Mouse (Mus musculus): ENCODE results near the gene Rhog. TPM values are rescaled to one million over a fixed set of nuclear protein-coding genes. Genes with fewer than 3 reads are reported as not detected.

Rhog gene
- polyA plus RNA-seq (2017; shearing (Covaris generic)): 608 TPM

DNA sequence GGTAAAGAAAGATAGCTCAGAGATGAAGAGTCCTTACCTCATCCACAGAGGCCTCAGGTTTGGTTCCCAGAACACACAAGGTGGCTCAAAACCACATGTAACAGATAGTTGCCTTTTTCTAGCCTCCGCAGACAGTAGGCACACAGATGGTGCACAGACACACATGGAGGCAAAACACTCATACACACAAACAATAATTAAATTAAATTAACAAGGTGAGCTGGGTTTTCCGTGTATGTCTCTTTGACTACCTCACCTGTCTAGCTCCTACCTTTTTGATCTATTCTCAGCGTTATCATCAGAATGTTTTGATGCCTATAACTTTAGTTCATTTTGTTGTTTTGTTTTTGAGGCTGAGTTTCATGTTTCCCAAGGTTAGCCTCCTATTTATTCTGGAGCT is at the start of gene Rhog:
Gene Rhog, minus strand, starts transcription at position 101 of the 400 bp plus-strand sequence.

DNA sequence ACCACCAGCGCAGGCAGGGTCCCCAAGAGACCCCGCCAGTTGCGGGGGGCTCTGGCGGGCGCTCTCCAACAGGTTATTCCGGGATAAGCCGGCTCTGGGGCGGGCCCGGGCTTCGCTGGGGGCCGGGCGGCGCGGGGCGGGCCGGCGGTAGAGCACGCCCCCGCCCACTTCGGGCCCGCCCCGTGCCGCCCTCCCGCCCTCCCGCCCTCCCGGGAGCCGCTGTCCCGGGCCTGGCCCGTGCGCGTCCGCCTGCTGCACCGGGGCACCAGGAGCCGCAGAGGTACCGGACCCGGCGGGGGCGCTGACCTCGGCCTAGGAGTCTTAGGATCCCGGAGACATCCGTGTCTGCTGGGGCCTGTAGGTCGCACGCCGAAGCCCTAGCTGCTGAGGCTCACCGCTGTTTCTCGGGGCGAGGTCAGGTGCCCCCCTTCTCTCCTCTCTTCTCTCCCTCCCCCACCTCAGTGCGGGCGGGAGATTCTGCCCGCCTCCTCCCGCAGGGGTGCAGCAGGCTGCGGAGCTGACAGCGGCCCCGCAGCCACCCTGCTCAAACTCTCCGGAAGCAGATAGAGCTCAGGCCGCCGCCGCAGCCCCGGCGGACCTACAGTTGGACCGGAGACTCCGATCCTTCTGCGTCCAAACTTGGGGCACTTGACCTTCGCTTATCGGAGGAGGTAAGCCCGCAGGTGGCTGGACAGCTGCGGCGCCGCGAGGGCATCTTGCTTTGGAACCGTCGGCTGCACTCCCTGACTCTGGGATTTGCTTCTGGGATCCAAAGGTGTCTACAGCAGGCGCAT is 11.9 kb upstream of the Rhog start, which contains the start of gene Stim1:
Gene Stim1, plus strand, starts transcription at position 206 of the 794 bp plus-strand sequence.

DNA sequence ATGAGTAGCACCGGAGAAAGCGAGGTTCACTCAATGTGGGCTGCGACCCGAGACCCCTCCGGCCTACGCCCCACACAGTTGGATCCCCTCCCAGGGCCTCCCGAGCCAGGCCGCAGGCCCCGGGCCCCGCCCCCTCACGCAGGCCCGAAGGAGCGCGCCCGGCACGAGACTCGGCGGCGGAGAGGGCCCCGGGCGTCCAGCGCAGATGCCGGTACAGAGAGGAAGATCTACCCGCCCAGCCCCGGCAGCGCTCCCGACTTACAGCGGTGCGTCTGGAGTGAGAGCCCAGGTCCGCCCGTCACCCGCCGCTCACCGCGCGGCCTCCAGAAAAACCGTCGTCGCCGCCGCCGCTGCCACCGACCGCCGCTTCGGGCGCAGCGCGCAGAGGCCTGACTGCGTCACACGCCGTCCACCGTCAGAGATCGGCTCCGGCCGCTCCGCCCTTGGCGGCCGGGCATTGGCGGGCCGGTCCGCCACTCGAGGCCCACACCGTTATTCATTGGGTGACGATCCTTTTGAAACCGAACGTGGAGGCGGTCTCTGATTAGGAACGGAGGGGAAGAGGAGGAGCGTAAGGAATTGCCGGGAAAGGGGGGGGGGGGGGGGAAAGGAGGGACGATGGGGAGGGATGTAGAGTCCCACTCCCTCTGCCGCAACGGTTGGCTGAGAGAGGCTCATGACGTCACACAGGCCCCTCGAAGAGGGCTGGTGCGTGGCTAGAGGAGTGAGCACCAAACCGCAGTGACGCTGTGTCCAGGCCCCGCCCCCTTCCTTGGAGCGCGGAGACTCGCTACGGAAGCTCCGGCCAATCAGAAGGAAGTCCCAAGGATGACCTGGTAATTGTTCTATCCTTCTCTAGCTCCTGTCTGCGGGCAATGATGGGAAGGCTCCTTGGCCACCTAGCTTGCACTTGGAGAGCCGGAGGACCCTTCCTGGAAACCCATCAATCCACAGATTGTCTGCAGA is 45.8 kb downstream of the Rhog start, which contains the start of the genes Nup98 and Pgap2:
Gene Nup98, minus strand, starts transcription at position 421 of the 966 bp plus-strand sequence.
Gene Pgap2, plus strand, starts transcription at position 453 of the 966 bp plus-strand sequence.

Other genes with a start within 250 kb of the Rhog start
- 3.2 TPM for gene Il18bp, start 237.4 kb downstream of the Rhog start, polyA plus RNA-seq (2017; shearing (Covaris generic))
- 20.0 TPM for gene Rnf121, start 190.6 kb downstream of the Rhog start, polyA plus RNA-seq (2017; shearing (Covaris generic))
- 27.8 TPM for gene Xndc1, start 190.5 kb downstream of the Rhog start, polyA plus RNA-seq (2017; shearing (Covaris generic))
- 0.20 TPM for gene Xntrpc, start 190.3 kb downstream of the Rhog start, polyA plus RNA-seq (2017; shearing (Covaris generic))
- gene Trpc2, start 172.9 kb downstream of the Rhog start, polyA plus RNA-seq (2017; shearing (Covaris generic)): not detected
- gene Art1, start 154.3 kb downstream of the Rhog start, polyA plus RNA-seq (2017; shearing (Covaris generic)): not detected
- 0.25 TPM for gene Art5, start 146.6 kb downstream of the Rhog start, polyA plus RNA-seq (2017; shearing (Covaris generic))
- gene Chrna10, start 139.2 kb downstream of the Rhog start, polyA plus RNA-seq (2017; shearing (Covaris generic)): not detected
- gene Nup98, start 45.9 kb downstream of the Rhog start, polyA plus RNA-seq (2017; shearing (Covaris generic)): 187 TPM
- 37.9 TPM for gene Pgap2, start 45.8 kb downstream of the Rhog start, polyA plus RNA-seq (2017; shearing (Covaris generic))
- 165 TPM for gene Stim1, start 11.8 kb upstream of the Rhog start, polyA plus RNA-seq (2017; shearing (Covaris generic))
- 50.3 TPM for gene Rrm1, start 185.6 kb upstream of the Rhog start, polyA plus RNA-seq (2017; shearing (Covaris generic))
- gene Olfr543, start 225.6 kb upstream of the Rhog start, polyA plus RNA-seq (2017; shearing (Covaris generic)): not detected
- gene Olfr544, start 232.3 kb upstream of the Rhog start, polyA plus RNA-seq (2017; shearing (Covaris generic)): 0.15 TPM
- gene Olfr545, start 243.5 kb upstream of the Rhog start, polyA plus RNA-seq (2017; shearing (Covaris generic)): not detected

All from effector memory CD4-positive, alpha-beta T cell, adult 5 months (primary cell).